Mouse (Mus musculus): ENCODE measurements at regions not wholly inside any gene's neighbourhood (a gene's known extent, or its start where the extent isn't known, plus 50 kb on each side); places are given as distances from the start of the nearest gene placed in this dataset.

GRCm38 (mm10) chr14:120102010-120102748 lies 59.9 kb upstream of the Oxgr1 start:
- no peak for DNase-seq

- no peak for DNase-seq
These were observed 60.5 kb upstream of the Oxgr1 start for GRCm38 (mm10) chr14:120102749-120103142.

GRCm38 (mm10) chr14:120109846-120110245 lies 67.6 kb upstream of the Oxgr1 start:
- no peak for DNase-seq

GRCm38 (mm10) chr14:120113316-120113715 lies 71.1 kb upstream of the Oxgr1 start:
- no peak for DNase-seq

GRCm38 (mm10) chr14:120118582-120118981 lies 76.3 kb upstream of the Oxgr1 start:
- no peak for DNase-seq

- no peak for DNase-seq
These were observed 76.9 kb upstream of the Oxgr1 start for GRCm38 (mm10) chr14:120119094-120119501.

- DNase-seq: no peak
These were observed 77.3 kb upstream of the Oxgr1 start for GRCm38 (mm10) chr14:120119506-120119905.

- DNase-seq: no peak
These were observed 78.0 kb upstream of the Oxgr1 start for GRCm38 (mm10) chr14:120120261-120120660.

GRCm38 (mm10) chr14:120125315-120125714 lies 83.1 kb upstream of the Oxgr1 start:
- no peak for DNase-seq

- DNase-seq: no peak
These were observed 85.2 kb upstream of the Oxgr1 start for GRCm38 (mm10) chr14:120127481-120127880.

GRCm38 (mm10) chr14:120134346-120135008 lies 92.2 kb upstream of the Oxgr1 start:
- no peak for DNase-seq

GRCm38 (mm10) chr14:120135198-120135597 lies 93.0 kb upstream of the Oxgr1 start:
- no peak for DNase-seq

- no peak for DNase-seq
These were observed 94.5 kb upstream of the Oxgr1 start for GRCm38 (mm10) chr14:120136736-120137135.

- DNase-seq: peak; percentile 98
These were observed 95.5 kb upstream of the Oxgr1 start for GRCm38 (mm10) chr14:120137680-120138136.

- no peak for DNase-seq
These were observed 96.3 kb upstream of the Oxgr1 start for GRCm38 (mm10) chr14:120138546-120138945.

GRCm38 (mm10) chr14:120139256-120139655 lies 97.0 kb upstream of the Oxgr1 start:
- no peak for DNase-seq

- no peak for DNase-seq
These were observed 97.4 kb upstream of the Oxgr1 start for GRCm38 (mm10) chr14:120139671-120140071.

- no peak for DNase-seq
These were observed 98.0 kb upstream of the Oxgr1 start for GRCm38 (mm10) chr14:120140211-120140610.

GRCm38 (mm10) chr14:120140791-120141747 lies 98.8 kb upstream of the Oxgr1 start:
- no peak for DNase-seq

- no peak for DNase-seq
These were observed 100.0 kb upstream of the Oxgr1 start for GRCm38 (mm10) chr14:120142281-120142680.

GRCm38 (mm10) chr14:120144451-120144850 lies 102.2 kb upstream of the Oxgr1 start:
- no peak for DNase-seq

- DNase-seq: no peak
These were observed 104.1 kb upstream of the Oxgr1 start for GRCm38 (mm10) chr14:120146312-120146711.

All from lung, postnatal 14 days (tissue).